ENCODE assay signal across 26 mouse cellular contexts in genomic region chr8:117645486-117645885, GRCm38 (mm10). TPM values are rescaled to one million over a fixed set of nuclear protein-coding genes. Genes with fewer than 3 reads are reported as not detected.
"Had no signal": no experiment of that assay in that cellular context is flagged by ENCODE, and none has a peak within 500 bp of the region (broad histone marks: within the 10 kb centered on the region; RNA-seq: fewer than 3 reads in every experiment).

No protein-coding gene starts in this region.

- H3K27me3 ChIP-seq: forebrain, embryonic 15.5 days; heart, embryonic 13.5 days; heart, embryonic 15.5 days; hindbrain, embryonic 13.5 days; hindbrain, embryonic 15.5 days; kidney, embryonic 15.5 days had no signal

- H3K9ac ChIP-seq: forebrain, embryonic 15.5 days; forebrain, postnatal 0 days; heart, embryonic 13.5 days; heart, embryonic 15.5 days; hindbrain, embryonic 13.5 days; hindbrain, embryonic 15.5 days; kidney, embryonic 15.5 days had no signal

- H3K36me3 ChIP-seq: forebrain, embryonic 15.5 days; heart, embryonic 13.5 days; heart, embryonic 15.5 days; hindbrain, embryonic 13.5 days; hindbrain, embryonic 15.5 days; kidney, embryonic 15.5 days had no signal

- H3K4me3 ChIP-seq: forebrain, embryonic 15.5 days; heart, adult 2 months; heart, embryonic 13.5 days; heart, embryonic 15.5 days; hindbrain, embryonic 13.5 days; hindbrain, embryonic 15.5 days; kidney, embryonic 15.5 days had no signal

- H3K9me3 ChIP-seq: forebrain, embryonic 15.5 days; heart, embryonic 15.5 days; hindbrain, embryonic 13.5 days; hindbrain, embryonic 15.5 days; kidney, embryonic 15.5 days had no signal

- H3K4me2 ChIP-seq: forebrain, embryonic 15.5 days; heart, embryonic 11.5 days; heart, embryonic 13.5 days; heart, embryonic 15.5 days; hindbrain, embryonic 13.5 days; hindbrain, embryonic 15.5 days; kidney, embryonic 15.5 days had no signal

- DNase-seq: gastrocnemius, postnatal 36 days; heart, adult 11 months had no signal

- H3K27ac ChIP-seq: forebrain, embryonic 15.5 days; heart, adult 2 months; heart, embryonic 13.5 days; heart, embryonic 15.5 days; hindbrain, embryonic 13.5 days; hindbrain, embryonic 15.5 days; hindbrain, postnatal 0 days; kidney, embryonic 15.5 days had no signal

- ATAC-seq: forebrain, embryonic 15.5 days; hindbrain, postnatal 0 days had no signal

- H3K4me1 ChIP-seq: forebrain, embryonic 15.5 days; heart, embryonic 13.5 days; heart, embryonic 15.5 days; hindbrain, embryonic 13.5 days; hindbrain, embryonic 15.5 days; kidney, embryonic 15.5 days had no signal

RNA-seq across cellular contexts. Expression of gene Hsd17b2, which starts 56.2 kb away (rescaled TPM):
- total RNA-seq: forebrain, postnatal 0 days; gastrocnemius, adult 18-20 months; gastrocnemius, adult 8-10 months; gastrocnemius, postnatal 14 days; gastrocnemius, postnatal 36 days; heart, adult 2 months; heart, postnatal 14 days; heart, postnatal 36 days; hematopoietic stem cell, adult 5-6 weeks; hindbrain, postnatal 0 days; layer of hippocampus, adult 8-10 months; layer of hippocampus, postnatal 14 days; layer of hippocampus, postnatal 36 days; left cerebral cortex, adult 8-10 months; left cerebral cortex, postnatal 4 days had no signal
- polyA plus RNA-seq: forebrain, embryonic 15.5 days; forebrain, postnatal 0 days; heart, adult 2 months; heart, embryonic 15.5 days; heart, postnatal 0 days; hindbrain, embryonic 11.5 days; hindbrain, embryonic 13.5 days; limb, embryonic 11.5 days had no signal
